Mouse (Mus musculus) lung, adult 18-20 months (tissue): ENCODE measurements at regions not wholly inside any gene's neighbourhood (a gene's known extent, or its start where the extent isn't known, plus 50 kb on each side); places are given as distances from the start of the nearest gene placed in this dataset.

Experiments
- DNase-seq, 2 experiments: peaks; one replicate each; pipeline ENCODE4 v3.0.0; 2022; ENCODE audit warnings: mixed read lengths in 2 of 2

GRCm38 (mm10) chr6:51114604-51115333 lies 317.7 kb upstream of the Nfe2l3 start:
- DNase-seq = no peak

- DNase-seq = peak in 1 of 2 experiments; percentile 15
Observed at GRCm38 (mm10) chr6:51118833-51119535, 313.5 kb upstream of the Nfe2l3 start.

GRCm38 (mm10) chr6:51119691-51120302 lies 312.7 kb upstream of the Nfe2l3 start:
- no peak for DNase-seq

GRCm38 (mm10) chr6:51122941-51123340 lies 309.5 kb upstream of the Nfe2l3 start:
- DNase-seq = no peak

- no peak for DNase-seq
Observed at GRCm38 (mm10) chr6:51127851-51128250, 304.6 kb upstream of the Nfe2l3 start.

GRCm38 (mm10) chr6:51129096-51129495 lies 303.4 kb upstream of the Nfe2l3 start:
- no peak for DNase-seq

GRCm38 (mm10) chr6:51129591-51129990 lies 302.9 kb upstream of the Nfe2l3 start:
- DNase-seq = peak; percentile 48 to 52

GRCm38 (mm10) chr6:51144762-51145161 lies 287.7 kb upstream of the Nfe2l3 start:
- DNase-seq = no peak

- no peak for DNase-seq
Observed at GRCm38 (mm10) chr6:51145863-51146262, 286.6 kb upstream of the Nfe2l3 start.

- no peak for DNase-seq
Observed at GRCm38 (mm10) chr6:51148821-51149220, 283.6 kb upstream of the Nfe2l3 start.

GRCm38 (mm10) chr6:51150066-51150465 lies 282.4 kb upstream of the Nfe2l3 start:
- DNase-seq = no peak

- peak in 1 of 2 experiments; percentile 21 for DNase-seq
Observed at GRCm38 (mm10) chr6:51150486-51150885, 282.0 kb upstream of the Nfe2l3 start.

GRCm38 (mm10) chr6:51150916-51151315 lies 281.6 kb upstream of the Nfe2l3 start:
- DNase-seq = no peak

- no peak for DNase-seq
Observed at GRCm38 (mm10) chr6:51156836-51157370, 275.6 kb upstream of the Nfe2l3 start.

GRCm38 (mm10) chr6:51161149-51161548 lies 271.3 kb upstream of the Nfe2l3 start:
- no peak for DNase-seq

- no peak for DNase-seq
Observed at GRCm38 (mm10) chr6:51162208-51163082, 270.0 kb upstream of the Nfe2l3 start.

GRCm38 (mm10) chr6:51163266-51163665 lies 269.2 kb upstream of the Nfe2l3 start:
- no peak for DNase-seq

GRCm38 (mm10) chr6:51163882-51164281 lies 268.6 kb upstream of the Nfe2l3 start:
- DNase-seq = no peak

GRCm38 (mm10) chr6:51167028-51167427 lies 265.4 kb upstream of the Nfe2l3 start:
- DNase-seq = no peak

- peak; percentile 73 to 79 for DNase-seq
Observed at GRCm38 (mm10) chr6:51168048-51168447, 264.4 kb upstream of the Nfe2l3 start.

GRCm38 (mm10) chr6:51168775-51169695 lies 263.4 kb upstream of the Nfe2l3 start:
- DNase-seq = peak in 1 of 2 experiments; percentile 21
